Mouse (Mus musculus) kidney, postnatal 25 days (tissue): ENCODE measurements at regions not wholly inside any gene's neighbourhood (a gene's known extent, or its start where the extent isn't known, plus 50 kb on each side); places are given as distances from the start of the nearest gene placed in this dataset.

Experiments
- DNase-seq, 2 experiments: peaks; one replicate each; pipeline ENCODE4 v3.0.0; 2021; ENCODE audit warnings: mixed read lengths in 2 of 2

- no peak for DNase-seq
These were observed 220.0 kb downstream of the CK137956 start for GRCm38 (mm10) chr4:127750781-127751180.

GRCm38 (mm10) chr4:127747876-127748275 is 222.9 kb downstream of the CK137956 start:
- DNase-seq, result no peak

- no peak for DNase-seq
These were observed 234.0 kb downstream of the CK137956 start for GRCm38 (mm10) chr4:127736781-127737180.

GRCm38 (mm10) chr4:127736151-127736550 is 234.6 kb downstream of the CK137956 start:
- no peak for DNase-seq

- no peak for DNase-seq
These were observed 236.1 kb downstream of the CK137956 start for GRCm38 (mm10) chr4:127734641-127735040.

GRCm38 (mm10) chr4:127718661-127719060 is 252.1 kb downstream of the CK137956 start:
- DNase-seq, result no peak

- DNase-seq, result no peak
These were observed 258.5 kb downstream of the CK137956 start for GRCm38 (mm10) chr4:127712274-127712673.

GRCm38 (mm10) chr4:127710816-127711215 is 259.9 kb downstream of the CK137956 start:
- DNase-seq, result no peak

- DNase-seq, result no peak
These were observed 261.0 kb downstream of the CK137956 start for GRCm38 (mm10) chr4:127709746-127710145.

GRCm38 (mm10) chr4:127708186-127708585 is 262.6 kb downstream of the CK137956 start:
- no peak for DNase-seq

GRCm38 (mm10) chr4:127707126-127707525 is 263.6 kb downstream of the CK137956 start:
- no peak for DNase-seq

- DNase-seq, result no peak
These were observed 269.1 kb downstream of the CK137956 start for GRCm38 (mm10) chr4:127701651-127702050.

- no peak for DNase-seq
These were observed 280.8 kb downstream of the CK137956 start for GRCm38 (mm10) chr4:127689986-127690385.

GRCm38 (mm10) chr4:127685021-127685420 is 285.7 kb downstream of the CK137956 start:
- DNase-seq, result no peak

GRCm38 (mm10) chr4:127679391-127679790 is 291.4 kb downstream of the CK137956 start:
- DNase-seq, result no peak

- DNase-seq, result no peak
These were observed 292.3 kb downstream of the CK137956 start for GRCm38 (mm10) chr4:127678437-127678836.

GRCm38 (mm10) chr4:127675745-127676315 is 294.9 kb downstream of the CK137956 start:
- DNase-seq, result no peak

GRCm38 (mm10) chr4:127659950-127660349 is 302.0 kb upstream of the Gjb5 start:
- no peak for DNase-seq

- DNase-seq, result no peak
These were observed 293.6 kb upstream of the Gjb5 start for GRCm38 (mm10) chr4:127651601-127652000.

GRCm38 (mm10) chr4:127648011-127648410 is 290.0 kb upstream of the Gjb5 start:
- DNase-seq, result no peak

- DNase-seq, result peak in 1 of 2 experiments; percentile 5
These were observed 289.2 kb upstream of the Gjb5 start for GRCm38 (mm10) chr4:127647189-127647588.

GRCm38 (mm10) chr4:127640251-127641085 is 282.5 kb upstream of the Gjb5 start:
- DNase-seq, result no peak

- no peak for DNase-seq
These were observed 281.8 kb upstream of the Gjb5 start for GRCm38 (mm10) chr4:127639765-127640164.

- DNase-seq, result no peak
These were observed 279.0 kb upstream of the Gjb5 start for GRCm38 (mm10) chr4:127636934-127637333.
